Mouse (Mus musculus): ENCODE measurements at regions not wholly inside any gene's neighbourhood (a gene's known extent, or its start where the extent isn't known, plus 50 kb on each side); places are given as distances from the start of the nearest gene placed in this dataset.

- DNase-seq = no peak
Measured at GRCm38 (mm10) chr6:143487003-143487402, 320.0 kb downstream of the Etnk1 start.

GRCm38 (mm10) chr6:143490019-143490418 lies 323.0 kb downstream of the Etnk1 start:
- DNase-seq = no peak

DNA sequence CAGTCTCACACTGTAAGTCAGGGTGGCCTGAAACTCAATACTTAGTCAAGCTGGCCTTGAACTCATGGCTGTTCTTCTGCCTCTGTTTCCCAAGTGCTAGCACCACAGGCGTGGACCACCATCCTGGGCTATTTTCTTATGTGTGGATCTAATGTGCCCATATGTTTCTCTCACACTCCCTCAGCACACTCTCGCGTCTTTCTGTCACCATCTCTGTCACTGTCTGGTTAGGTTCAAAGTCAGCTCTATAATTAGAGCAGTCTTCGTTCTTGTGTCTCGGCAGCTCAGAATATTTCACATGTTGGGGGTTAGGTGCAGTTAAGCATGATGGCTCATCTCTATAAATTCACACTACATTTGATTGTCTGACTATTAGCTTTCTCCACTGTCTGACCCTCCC lies 324.4 kb downstream of the Etnk1 start:
- DNase-seq = no peak

- no peak for DNase-seq
Measured at GRCm38 (mm10) chr6:143493543-143493942, 326.5 kb downstream of the Etnk1 start.

DNA sequence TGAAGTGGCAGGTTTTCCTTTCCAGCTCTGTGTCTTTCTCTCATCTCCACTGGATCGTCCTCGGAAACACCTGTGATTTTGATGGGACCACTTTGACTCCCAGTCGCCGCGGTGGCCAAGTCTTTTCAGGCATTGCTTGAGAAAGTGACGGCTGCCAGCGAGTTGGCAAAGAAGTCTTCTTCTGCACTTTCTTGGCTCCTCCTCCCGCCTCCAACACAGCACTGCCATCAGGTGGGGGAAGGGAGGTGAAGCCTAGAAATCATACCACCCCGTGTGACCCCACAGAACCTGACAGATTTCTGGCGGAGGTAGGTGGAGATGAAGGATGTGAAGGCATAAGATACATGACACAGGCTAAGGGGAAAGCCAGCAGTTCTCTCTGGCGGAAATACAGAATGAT lies 327.3 kb downstream of the Etnk1 start:
- no peak for DNase-seq

GRCm38 (mm10) chr6:143494886-143495285 lies 327.9 kb downstream of the Etnk1 start:
- no peak for DNase-seq

DNA sequence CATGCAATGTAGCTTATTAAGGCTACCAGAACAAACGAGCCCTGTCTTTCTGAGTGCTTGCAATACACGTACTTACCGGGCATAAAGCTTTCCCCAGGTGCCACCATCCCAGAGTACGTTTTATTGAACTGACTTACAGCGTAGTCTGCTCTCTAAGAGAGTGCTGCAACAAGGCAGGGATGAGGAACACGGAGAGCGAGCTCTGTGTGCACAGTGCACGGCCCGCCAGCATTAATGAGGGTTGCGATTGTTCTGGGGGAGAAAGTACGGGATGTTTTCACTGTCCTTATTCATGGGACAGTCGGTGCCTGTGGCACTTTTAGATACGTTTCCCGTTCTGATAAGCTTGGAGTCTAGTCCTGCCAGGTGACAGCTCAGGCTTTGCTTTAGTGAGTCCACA lies 331.7 kb downstream of the Etnk1 start:
- no peak for DNase-seq

- DNase-seq = no peak
Measured at GRCm38 (mm10) chr6:143499259-143500043, 332.4 kb downstream of the Etnk1 start.

- DNase-seq = no peak
Measured at GRCm38 (mm10) chr6:143502803-143503202, 335.8 kb downstream of the Etnk1 start.

GRCm38 (mm10) chr6:143503953-143504352 lies 336.9 kb downstream of the Etnk1 start:
- no peak for DNase-seq

GRCm38 (mm10) chr6:143513459-143513858 lies 346.4 kb downstream of the Etnk1 start:
- DNase-seq = no peak

- no peak for DNase-seq
Measured at GRCm38 (mm10) chr6:143515137-143515536, 348.1 kb downstream of the Etnk1 start.

DNA sequence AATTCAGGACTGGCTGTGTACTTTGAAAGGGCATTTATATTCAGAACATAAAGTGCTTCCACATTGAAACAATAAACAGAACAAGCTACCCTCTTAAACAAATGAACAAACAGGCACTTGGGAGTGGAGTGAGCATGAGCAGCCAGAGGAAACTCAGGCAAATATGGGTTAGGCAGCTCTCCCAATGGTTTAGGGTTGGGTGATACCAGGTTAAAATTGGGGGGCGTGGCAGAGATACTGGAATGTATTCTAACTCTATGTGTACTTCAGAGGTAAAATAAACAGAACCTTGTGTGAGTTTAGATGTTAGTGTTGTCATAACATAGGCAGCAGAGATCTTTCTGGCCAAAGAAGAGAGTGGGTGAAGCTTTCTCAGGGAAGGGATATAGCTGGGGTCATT lies 349.7 kb downstream of the Etnk1 start:
- DNase-seq = no peak

DNA sequence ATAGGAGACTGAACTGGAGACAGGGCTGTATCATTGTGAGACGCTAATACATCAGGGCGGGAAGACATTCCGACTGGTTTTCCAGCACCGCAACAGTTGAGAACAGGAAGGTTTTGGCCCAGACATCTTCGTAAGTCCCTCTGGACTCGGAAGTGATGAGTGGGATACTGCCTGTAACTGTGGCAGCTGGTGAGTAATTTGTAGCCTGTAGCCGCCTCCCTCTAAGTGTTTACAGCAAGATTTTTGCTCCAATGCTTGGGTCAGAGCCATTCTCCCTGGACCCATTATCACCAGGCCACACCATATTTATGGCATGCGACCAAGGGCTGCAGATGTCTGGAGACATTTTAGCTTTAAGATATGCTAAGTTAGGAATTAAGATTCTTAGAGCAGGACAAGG lies 351.5 kb downstream of the Etnk1 start:
- no peak for DNase-seq

DNA sequence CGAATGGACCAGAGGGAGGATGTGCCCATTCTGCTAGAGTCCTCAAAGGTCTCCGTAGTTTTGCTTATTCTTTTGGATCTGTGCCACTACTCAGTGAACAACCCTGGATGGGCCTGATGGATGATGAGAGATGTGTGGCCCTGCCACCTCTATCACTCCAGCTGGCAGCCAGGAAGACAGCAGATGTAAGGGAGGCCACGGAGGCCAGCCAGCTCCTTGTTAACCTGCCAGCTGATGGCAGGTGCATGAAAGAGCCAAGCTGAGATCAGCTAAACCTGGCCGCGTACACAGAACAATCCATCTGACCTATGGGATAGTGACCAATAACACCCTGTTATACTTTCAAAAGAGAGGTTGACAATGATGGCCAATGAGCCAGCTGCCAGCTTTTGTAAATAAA lies 352.6 kb downstream of the Etnk1 start:
- DNase-seq = no peak

GRCm38 (mm10) chr6:143525092-143525491 lies 358.1 kb downstream of the Etnk1 start:
- no peak for DNase-seq

DNA sequence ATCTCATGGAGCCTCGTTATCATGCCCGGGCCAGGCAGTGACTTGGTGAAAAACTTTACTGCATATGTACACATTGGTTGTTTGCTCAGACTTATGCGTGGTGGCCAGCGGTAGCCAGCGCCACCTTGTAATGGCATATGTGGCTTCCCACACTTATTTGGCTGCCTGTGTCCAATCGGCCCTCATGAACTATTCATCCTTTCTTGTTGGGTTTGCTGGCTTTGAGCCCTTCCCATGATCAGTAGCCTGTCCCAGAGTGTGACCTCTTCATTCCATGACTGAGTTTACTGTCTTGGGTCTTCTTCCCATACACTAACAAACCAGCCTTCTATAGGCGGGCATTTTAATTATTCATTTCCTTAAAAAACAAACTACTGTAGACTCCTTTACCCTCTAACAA lies 361.9 kb downstream of the Etnk1 start:
- no peak for DNase-seq

DNA sequence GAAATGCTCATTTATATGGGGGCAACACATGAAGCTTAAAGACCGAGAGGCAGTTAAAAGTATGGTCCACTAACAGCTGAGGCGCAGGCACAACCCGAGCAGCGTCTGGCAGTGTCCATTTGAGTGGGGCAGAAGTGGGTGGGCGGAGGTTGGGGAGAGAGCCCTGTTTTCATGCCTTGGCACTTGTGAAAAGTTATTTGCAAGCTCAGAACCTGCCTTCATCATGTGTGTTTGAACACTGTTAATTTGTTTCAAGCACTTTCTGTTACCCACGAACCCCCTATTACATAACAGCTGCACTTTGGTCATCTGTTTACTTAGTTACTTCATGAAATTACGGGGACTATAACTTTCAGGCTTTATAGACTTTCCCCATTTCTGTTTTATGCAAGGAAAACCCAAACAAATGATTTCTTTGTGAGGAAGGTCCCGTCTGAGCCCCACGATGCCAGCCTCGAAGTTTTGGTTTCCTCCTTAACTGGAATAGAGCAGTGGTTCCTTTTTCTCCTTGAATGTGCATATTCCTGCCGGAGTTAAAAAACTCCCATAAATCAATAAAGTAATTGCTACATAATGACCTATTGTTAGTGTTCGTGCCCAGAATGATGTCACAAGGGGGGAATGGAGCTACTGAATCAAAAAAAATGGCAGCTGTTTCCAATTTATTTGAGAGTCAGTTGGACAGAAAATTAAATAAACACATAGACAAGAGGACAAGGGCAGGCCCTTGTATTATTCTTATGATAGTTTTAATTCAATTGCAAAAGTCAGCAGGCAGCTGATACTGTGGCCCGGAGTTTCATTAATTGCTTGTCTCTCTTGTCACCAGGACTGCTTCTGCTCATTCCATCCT lies 363.6 kb downstream of the Etnk1 start:
- no peak for DNase-seq

DNA sequence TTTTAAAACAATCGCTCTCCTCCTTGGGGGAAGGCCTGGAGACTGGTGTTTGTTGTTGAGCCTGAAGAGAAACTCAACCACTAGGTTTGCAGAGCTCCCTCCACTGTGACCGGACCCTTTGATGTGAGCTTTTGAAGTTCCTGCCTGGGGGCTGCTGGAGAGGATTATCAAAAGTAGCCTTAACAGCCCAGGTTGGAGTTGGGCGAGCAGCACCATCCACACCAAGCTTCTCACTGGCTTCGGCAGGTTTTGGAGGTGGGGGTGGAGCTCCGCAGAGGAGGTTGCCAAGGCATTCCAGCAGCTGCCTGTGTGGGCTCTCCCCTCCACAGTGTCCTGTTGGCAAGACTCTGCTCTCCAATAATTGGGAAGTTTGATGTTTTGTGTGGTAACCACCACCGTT lies 364.5 kb downstream of the Etnk1 start:
- no peak for DNase-seq

DNA sequence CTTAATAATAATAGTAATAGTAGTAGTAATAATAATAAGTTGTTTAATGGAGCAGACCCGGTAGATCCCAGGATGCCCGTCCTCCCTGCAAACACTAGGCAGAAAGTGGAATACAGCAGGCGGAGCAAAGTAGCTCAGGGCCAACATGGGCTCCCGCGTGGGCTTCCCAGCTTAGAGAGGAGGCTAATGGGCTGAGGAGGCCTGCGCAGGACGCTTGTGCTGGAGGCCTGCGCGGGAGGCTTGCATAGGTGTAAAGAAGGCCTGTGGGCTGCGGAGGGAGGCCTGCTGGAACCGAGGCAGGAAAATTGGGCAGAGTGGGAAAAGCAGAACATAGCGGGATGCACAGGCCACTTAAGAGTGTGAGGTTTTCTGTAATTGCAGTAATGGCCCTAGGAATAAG lies 365.4 kb downstream of the Etnk1 start:
- no peak for DNase-seq

- DNase-seq = no peak
Measured at GRCm38 (mm10) chr6:143535265-143535664, 368.2 kb downstream of the Etnk1 start.

GRCm38 (mm10) chr6:143535726-143536125 lies 368.7 kb downstream of the Etnk1 start:
- no peak for DNase-seq

DNA sequence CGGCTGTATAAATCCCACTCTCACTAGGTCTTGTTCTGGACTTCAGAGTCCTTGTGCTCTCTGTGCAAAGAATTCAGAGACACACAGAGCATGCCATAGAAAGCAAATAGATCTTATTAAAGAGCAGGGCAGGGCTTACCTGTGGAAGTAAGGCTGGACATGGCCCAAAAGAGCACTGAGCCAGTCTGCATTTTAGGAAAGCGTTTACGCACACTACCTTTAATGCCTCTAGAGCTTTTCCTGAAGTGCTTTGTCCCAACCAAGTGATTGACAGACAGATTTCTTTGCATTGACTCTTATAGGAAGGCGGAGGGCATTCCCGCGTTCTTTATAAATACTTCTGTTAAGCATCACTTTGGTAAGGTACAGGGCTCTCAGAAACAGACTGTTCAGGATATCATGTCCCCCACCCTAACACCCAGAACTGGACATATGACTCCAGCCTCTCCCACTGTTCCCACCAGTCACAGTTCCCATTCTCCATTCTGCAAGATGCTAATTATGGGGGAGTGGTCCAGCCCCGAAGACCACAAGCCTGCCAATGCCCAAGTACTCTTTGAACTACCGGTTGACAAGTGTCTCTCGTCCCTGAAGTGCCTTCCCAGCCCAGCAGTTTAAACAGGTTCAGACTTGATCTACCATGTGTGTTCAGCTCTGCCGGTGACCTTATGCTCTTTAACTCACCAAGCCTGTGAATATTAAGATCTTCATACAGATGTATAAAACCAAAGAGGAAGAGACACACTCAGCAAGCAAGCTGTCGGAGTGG lies 369.7 kb downstream of the Etnk1 start:
- DNase-seq = no peak
